Mouse (Mus musculus) olfactory bulb, adult 2 months (tissue): ENCODE measurements around the gene Cenpf. TPM values are rescaled to one million over a fixed set of nuclear protein-coding genes. Genes with fewer than 3 reads are reported as not detected.

Experiments
- H3K27ac ChIP-seq: fragments of 200-500 bp; 2 replicates; pipeline ENCODE4 v1.5.1; 2012; ENCODE audit warnings: low read depth, low read length; ENCODE audit not compliant: insufficient read depth
- H3K4me1 ChIP-seq: fragments of 200-500 bp; 2 replicates; pipeline ENCODE4 v1.6.1; 2012; ENCODE audit warnings: low read length; ENCODE audit not compliant: control insufficient read depth, insufficient read depth
- H3K4me3 ChIP-seq: fragments of 200-500 bp; 2 replicates; pipeline ENCODE4 v1.5.1; 2012; ENCODE audit warnings: mild to moderate bottlenecking, low read depth, low read length, moderate library complexity; ENCODE audit not compliant: insufficient read depth
- CTCF ChIP-seq: fragments of 200-500 bp; IDR thresholded peaks from 2 replicates; pipeline ENCODE4 v1.5.1; 2012; ENCODE audit warnings: low read depth, mild to moderate bottlenecking, low read length, moderate library complexity; ENCODE audit not compliant: insufficient read depth
- POLR2A ChIP-seq: fragments of 200-500 bp; IDR thresholded peaks from 2 replicates; pipeline ENCODE4 v1.6.1; 2012; ENCODE audit warnings: mild to moderate bottlenecking, low read depth, low read length, moderate library complexity; ENCODE audit not compliant: insufficient read depth
- WGBS: fragments of 180-500 bp; shearing (Covaris S2); methylation state at CpG from one replicate; pipeline ENCODE4 v1.1.7; 2018; 5-methylcytosine and 5-hydroxymethylcytosine counted together
- polyA plus RNA-seq: library from polyadenylated mRNA; stranded (reverse); fragments of >200 nt; gene quantifications from 2 replicates; pipeline ENCODE4 v1.2.4, GENCODE M21; 2012; ENCODE audit warnings: low replicate concordance; ENCODE audit not compliant: missing spikeins, insufficient read depth, insufficient read length

Gene Cenpf
- polyA plus RNA-seq, 1 experiment = not detected

DNA sequence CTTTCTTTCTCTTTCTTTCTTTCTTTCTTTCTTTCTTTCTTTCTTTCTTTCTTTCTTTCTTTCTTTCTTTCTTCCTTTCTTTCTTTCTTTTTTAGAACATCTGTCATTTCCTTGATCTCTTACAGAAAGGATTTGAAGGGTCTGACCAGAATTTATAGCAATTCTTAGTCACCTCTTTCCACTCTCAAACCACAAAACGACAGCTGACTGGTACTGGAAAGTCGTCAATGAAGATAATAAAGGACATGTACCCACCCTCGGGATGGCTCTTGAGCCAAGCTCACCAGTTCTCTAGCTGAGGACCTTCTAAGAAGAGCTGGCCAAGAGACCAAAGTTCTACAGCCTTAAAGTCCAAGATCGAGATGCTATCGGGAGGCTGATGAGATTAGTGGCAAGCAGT, 30.7 kb upstream of the Cenpf start:
- no peak overlapping the region for H3K4me3 ChIP-seq
- TF ChIP-seq POLR2A = no peak
- TF ChIP-seq CTCF = no peak
- no peak overlapping the region for H3K27ac ChIP-seq
- H3K4me1 ChIP-seq = 0 out of 2 replicates have a peak, but pooled peaks cover 2% of the 10 kb centered on the region
- WGBS = 79% methylated on average over 5 of the region's 5 CpGs

DNA sequence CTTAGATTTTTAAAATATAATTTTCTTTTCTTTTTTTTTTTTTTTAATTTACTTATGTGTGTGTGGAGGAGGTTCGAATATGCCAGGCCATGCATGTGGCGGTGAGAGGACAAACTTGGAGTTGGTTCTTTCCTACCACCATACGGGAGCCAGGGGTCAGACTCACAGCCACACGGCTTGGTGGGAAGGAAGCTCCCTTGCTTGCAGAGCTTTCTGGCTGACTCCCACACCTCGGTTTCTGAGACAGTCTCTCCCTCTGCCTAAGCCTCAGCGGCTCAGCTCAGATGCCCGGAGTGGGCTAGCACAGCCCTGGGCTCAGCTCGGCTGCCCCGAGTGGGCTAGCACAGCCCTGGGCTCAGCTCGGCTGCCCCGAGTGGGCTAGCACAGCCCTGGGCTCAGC, 29.7 kb upstream of the Cenpf start:
- H3K27ac ChIP-seq = no peak overlapping the region
- 89% methylated on average over 11 of the region's 11 CpGs for WGBS
- no peak overlapping the region for H3K4me3 ChIP-seq
- 0 out of 2 replicates have a peak, but pooled peaks cover 2% of the 10 kb centered on the region for H3K4me1 ChIP-seq
- TF ChIP-seq CTCF = no peak
- TF ChIP-seq POLR2A = no peak

DNA sequence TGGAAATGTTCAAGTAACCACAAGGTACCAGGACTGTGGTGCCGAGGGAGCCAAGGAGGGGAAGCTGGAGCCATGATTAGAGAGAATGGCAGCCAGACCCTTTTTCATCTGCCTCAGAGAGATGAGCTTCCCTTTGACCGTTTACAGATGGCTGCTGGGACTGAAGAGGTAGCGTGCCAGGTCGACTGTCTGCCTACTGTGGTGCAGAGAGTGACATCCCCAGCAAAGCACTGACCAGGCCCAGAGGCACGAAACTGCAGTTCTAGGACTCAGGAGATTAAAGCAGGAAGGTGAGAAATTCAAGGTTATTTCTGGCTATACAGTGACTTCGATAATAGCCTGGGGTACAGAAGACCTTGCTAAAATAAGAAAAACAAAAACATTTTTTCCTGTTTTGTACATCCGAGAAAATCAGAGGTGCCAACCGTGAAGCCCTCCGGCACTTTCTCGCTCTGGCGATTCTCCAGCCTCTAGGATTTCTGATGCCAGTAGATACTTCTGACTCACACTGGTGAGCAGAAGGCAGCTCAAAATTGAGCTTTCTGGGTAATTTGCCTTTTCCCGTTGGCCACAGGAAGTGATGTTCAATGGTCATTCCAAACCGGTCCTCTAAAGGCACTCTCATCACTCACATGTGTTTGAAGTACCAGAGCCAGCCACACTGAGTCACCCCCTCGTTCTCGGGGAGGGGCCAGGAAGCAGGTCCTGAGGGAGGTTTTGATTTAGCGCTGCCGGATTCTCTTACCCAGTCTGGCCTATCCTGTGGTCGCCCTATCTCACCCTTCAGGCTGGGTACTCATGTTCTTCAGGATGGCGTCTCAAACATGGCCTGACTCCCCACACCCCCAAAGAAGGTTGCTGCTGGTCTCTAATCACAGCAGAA, 28.3 kb upstream of the Cenpf start:
- H3K4me3 ChIP-seq = no peak overlapping the region
- H3K4me1 ChIP-seq = 0 out of 2 replicates have a peak, but pooled peaks cover 2% of the 10 kb centered on the region
- WGBS = 64% methylated on average over 19 of the region's 19 CpGs
- no peak overlapping the region for H3K27ac ChIP-seq
- TF ChIP-seq CTCF (no peak), POLR2A (no peak)

DNA sequence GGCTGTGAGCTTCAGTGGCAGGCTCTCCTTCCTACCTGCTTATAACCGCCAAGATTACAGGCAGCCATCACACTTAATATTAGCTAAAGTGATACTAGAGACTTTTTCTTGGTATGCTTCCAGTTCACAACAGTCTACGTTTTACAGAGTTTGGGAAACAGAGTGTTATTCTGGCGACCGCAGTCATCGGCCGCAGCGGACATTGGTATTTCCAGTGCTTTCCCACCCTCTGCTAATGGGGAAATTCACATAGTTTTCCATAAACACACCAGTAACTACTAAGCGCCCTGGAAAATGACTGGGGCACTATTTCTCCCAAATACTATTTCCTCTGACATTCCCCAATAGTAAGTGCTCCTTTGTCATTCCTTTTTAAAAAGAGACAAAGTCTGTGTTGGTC, 21.1 kb upstream of the Cenpf start:
- WGBS = 76% methylated on average over 8 of the region's 8 CpGs
- no peak overlapping the region for H3K4me3 ChIP-seq
- 0 out of 2 replicates have a peak, but pooled peaks cover 2% of the 10 kb centered on the region for H3K4me1 ChIP-seq
- H3K27ac ChIP-seq = no peak overlapping the region
- TF ChIP-seq CTCF (no peak), POLR2A (no peak)

DNA sequence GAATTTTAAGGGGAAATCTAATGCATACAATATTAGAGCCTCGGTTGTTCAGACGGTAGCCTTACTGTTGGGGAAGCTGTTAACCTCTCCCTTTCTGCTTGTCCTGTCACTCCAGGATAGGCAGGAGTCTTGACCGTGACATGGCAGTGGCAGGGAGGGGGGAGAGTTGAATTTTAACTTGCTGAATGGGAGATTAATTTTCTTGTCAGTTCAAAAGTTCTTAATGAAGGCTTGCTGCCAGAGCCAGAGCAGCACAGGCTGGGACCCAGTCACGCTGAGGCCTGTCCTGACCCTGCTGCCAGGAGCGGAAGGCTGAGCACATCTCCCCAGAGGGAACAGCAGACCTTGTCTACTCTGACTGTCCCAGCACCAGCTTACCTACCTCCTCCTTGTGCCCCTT, 19.5 kb upstream of the Cenpf start:
- TF ChIP-seq POLR2A = no peak
- no peak for TF ChIP-seq CTCF
- no peak overlapping the region for H3K27ac ChIP-seq
- H3K4me3 ChIP-seq = no peak overlapping the region
- 75% methylated on average over 5 of the region's 5 CpGs for WGBS
- 0 out of 2 replicates have a peak, but pooled peaks cover 2% of the 10 kb centered on the region for H3K4me1 ChIP-seq

DNA sequence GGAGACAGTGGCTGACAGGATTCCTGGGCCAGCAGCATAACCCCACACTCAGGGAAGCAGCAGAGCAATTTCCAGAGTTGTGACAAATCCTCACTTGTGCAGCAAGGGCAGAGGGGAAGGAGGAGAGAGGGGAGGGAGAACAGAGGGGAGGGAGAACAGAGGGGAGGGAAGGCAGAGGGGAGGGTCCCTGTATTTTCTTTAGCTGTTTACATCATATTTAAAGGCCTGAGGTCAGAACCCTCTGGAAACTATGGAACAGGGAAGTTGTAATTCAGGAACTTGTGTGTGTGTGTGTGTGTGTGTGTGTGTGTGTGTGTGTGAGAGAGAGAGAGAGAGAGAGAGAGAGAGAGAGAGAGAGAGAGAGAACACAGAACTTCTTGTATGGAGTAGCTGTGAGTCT, 19.1 kb upstream of the Cenpf start:
- TF ChIP-seq POLR2A = no peak
- no peak for TF ChIP-seq CTCF
- Histone ChIP-seq H3K4me3 (no peak overlapping the region), H3K4me1 (0 out of 2 replicates have a peak, but pooled peaks cover 2% of the 10 kb centered on the region), H3K27ac (no peak overlapping the region)

DNA sequence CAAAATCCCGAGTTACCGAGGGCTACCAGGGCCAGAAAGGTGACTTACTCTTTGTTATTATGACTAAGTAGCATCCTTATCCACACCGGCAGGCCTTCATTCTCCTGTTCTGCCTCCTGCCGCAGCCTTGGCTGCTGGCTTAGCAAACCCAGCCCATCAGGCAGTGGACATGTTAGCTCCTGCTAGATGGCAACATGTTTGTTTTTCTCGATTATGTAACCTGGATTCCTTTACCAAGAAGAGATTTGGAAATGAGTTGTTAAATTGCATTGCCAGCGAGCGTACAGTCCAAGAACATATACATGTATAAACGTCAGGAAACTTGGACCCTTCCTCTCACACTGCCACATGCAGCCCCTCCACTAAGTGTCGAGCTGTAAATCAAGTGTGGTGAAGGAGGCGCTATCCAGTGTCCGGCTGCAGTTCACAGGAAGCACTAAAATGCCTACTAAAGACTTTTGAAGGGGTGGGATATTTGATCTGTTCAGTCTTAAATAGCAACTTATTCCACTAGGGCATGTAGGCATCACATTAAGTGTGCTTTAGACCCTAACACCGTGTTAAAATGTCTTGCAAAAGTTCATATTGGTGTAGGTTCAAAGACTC, 18.3 kb upstream of the Cenpf start:
- Histone ChIP-seq H3K4me1 (0 out of 2 replicates have a peak, but pooled peaks cover 2% of the 10 kb centered on the region), H3K27ac (no peak overlapping the region), H3K4me3 (no peak overlapping the region)
- no peak for TF ChIP-seq CTCF
- no peak for TF ChIP-seq POLR2A
- 90% methylated on average over 12 of the region's 12 CpGs for WGBS

DNA sequence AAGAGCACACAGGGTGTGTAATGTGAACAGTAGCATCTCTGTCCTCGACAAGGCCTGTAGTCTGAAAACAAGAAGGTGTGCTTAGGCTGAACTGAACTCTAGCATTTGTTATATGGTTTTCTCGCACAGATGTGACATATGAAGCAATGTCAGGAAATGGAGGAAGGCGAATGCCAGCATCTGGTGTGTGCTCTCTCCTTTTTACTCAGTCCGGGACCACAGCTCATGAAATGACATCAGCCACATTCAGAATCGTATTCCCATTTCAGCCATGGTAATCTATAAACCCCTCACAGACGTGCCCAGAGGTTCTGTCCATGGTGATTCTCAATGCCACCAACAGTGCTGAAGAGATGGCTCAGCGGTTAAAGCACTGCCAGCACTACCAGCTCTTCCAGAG, 15.7 kb upstream of the Cenpf start:
- no peak for TF ChIP-seq POLR2A
- TF ChIP-seq CTCF = no peak
- 93% methylated on average over 7 of the region's 7 CpGs for WGBS

DNA sequence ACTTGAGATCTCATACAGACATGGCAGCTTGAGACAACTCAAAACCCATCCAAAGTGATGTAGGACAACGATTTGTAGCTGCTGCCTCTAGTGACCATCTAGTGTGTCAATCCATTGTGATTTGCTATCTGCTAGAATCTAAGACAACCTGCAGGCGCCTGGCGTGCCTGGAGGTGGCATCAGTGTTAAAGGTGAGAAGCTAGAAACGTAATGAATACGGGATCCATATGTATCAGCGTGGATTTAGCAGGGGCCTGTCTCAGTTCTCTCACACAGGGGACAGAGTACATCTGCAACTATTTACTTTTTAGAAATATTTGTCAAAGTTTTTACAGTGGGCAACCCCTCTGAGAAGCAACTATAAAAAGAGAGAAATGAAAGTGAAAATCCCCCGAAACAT, 15.3 kb upstream of the Cenpf start:
- Histone ChIP-seq H3K27ac (no peak overlapping the region), H3K4me3 (no peak overlapping the region), H3K4me1 (0 out of 2 replicates have a peak, but pooled peaks cover 2% of the 10 kb centered on the region)
- no peak for TF ChIP-seq CTCF
- TF ChIP-seq POLR2A = no peak
- 69% methylated on average over 7 of the region's 7 CpGs for WGBS

More for the DNA sequence above, 15.7 kb upstream of the Cenpf start:
- Histone ChIP-seq H3K4me3 (no peak overlapping the region), H3K4me1 (0 out of 2 replicates have a peak, but pooled peaks cover 2% of the 10 kb centered on the region), H3K27ac (no peak overlapping the region)
